Mouse (Mus musculus) kidney, adult 2 months (tissue): Measurements from ENCODE around the gene Bud23.

Experiments used
- CTCF ChIP-seq: fragments of 200-500 bp; conservative IDR thresholded peaks from 2 replicates; pipeline ENCODE4 v1.5.1; 2011; ENCODE audit warnings: low read depth, mild to moderate bottlenecking, control low read depth, low read length, moderate library complexity, mixed read lengths; ENCODE audit not compliant: insufficient read depth, insufficient read length
- POLR2A ChIP-seq: fragments of 200-500 bp; IDR thresholded peaks from one replicate; pipeline ENCODE4 v1.6.1; 2011; ENCODE audit warnings: low read depth, low read length, control low read depth

GRCm38 (mm10) chr5:135076368-135076767 is 11.6 kb upstream of the Bud23 start:
- TF ChIP-seq CTCF (no peak), POLR2A (no peak)
